Mouse (Mus musculus) hindbrain, postnatal 0 days (tissue): ENCODE data around the gene Slc6a16. TPM values are rescaled to one million over a fixed set of nuclear protein-coding genes. Genes with fewer than 3 reads are reported as not detected.
A peak's percentile ranks its signal among the peaks of the same experiment; 100 is the strongest.

Experiments
- ATAC-seq: fragments of 200-750 bp; cut with Nextera tagmentation; 2 replicates; pipeline ENCODE4 v1.8.0; 2017; ENCODE audit warnings: mild to moderate bottlenecking, moderate TSS enrichment, moderate library complexity
- DNase-seq: peaks from one replicate; pipeline ENCODE4 v3.0.0-alpha.2; 2015; ENCODE audit warnings: low spot score
- H3K27ac ChIP-seq: fragments of 300-500 bp; sonication (generic); 2 replicates; pipeline ENCODE4 v1.5.1; 2014; ENCODE audit warnings: mild to moderate bottlenecking
- H3K27me3 ChIP-seq: fragments of 300-500 bp; sonication (generic); 2 replicates; pipeline ENCODE4 v1.6.1; 2014; ENCODE audit warnings: low read length, mixed read lengths; ENCODE audit not compliant: insufficient read depth
- H3K36me3 ChIP-seq: fragments of 300-500 bp; sonication (generic); 2 replicates; pipeline ENCODE4 v1.6.1; 2014; ENCODE audit warnings: low read length, mixed read lengths; ENCODE audit not compliant: insufficient read depth
- H3K4me1 ChIP-seq: fragments of 300-500 bp; sonication (generic); 2 replicates; pipeline ENCODE4 v1.6.1; 2014; ENCODE audit warnings: antibody characterized with exemption, low read length, mixed read lengths; ENCODE audit not compliant: insufficient read depth
- H3K4me2 ChIP-seq: fragments of 300-500 bp; sonication (generic); 2 replicates; pipeline ENCODE4 v1.6.1; 2014; ENCODE audit warnings: low read depth, mild to moderate bottlenecking, low read length, moderate library complexity, mixed read lengths
- H3K4me3 ChIP-seq: fragments of 300-500 bp; sonication (generic); 2 replicates; pipeline ENCODE4 v1.5.1; 2014; ENCODE audit warnings: low read length
- H3K9ac ChIP-seq: fragments of 300-500 bp; sonication (generic); replicated peaks from 2 replicates; pipeline ENCODE4 v1.6.1; 2014; ENCODE audit warnings: mild to moderate bottlenecking, low read length, moderate library complexity, mixed read lengths
- H3K9me3 ChIP-seq: fragments of 300-500 bp; sonication (generic); 2 replicates; pipeline ENCODE4 v1.6.1; 2016; ENCODE audit warnings: low read length, mixed read lengths
- CTCF ChIP-seq: IDR thresholded peaks from 2 replicates; pipeline ENCODE4 v1.5.1; 2016; ENCODE audit warnings: antibody characterized with exemption, control low read depth, low read depth
- WGBS: fragments of 180-500 bp; shearing (Covaris S2); extraction: QIAGEN DNeasy Blood & Tissue Kit; methylation state at CpG from one replicate; pipeline ENCODE4 v1.1.7; 2014; 5-methylcytosine and 5-hydroxymethylcytosine counted together
- polyA plus RNA-seq: library from polyadenylated mRNA; unstranded; fragments of >200 nt; fragmentation: Nextera tagmentation; extraction: Ambion mirVana; gene quantifications from 2 replicates; pipeline ENCODE4 v1.2.1, GENCODE M21; 2015
- total RNA-seq: library from RNA; depleted of rRNA; stranded (reverse); fragments of >200 nt; gene quantifications from 2 replicates; pipeline ENCODE4 v1.2.3, GENCODE M21; 2014

Gene Slc6a16
- total and polyA plus RNA-seq, 2 experiments from 2014 or later, result 1.3 to 2.0 TPM

GRCm38 (mm10) chr7:45296626-45297025 is 55.7 kb downstream of the Slc6a16 start:
- Histone ChIP-seq H3K4me1 (no peaks in the 10 kb centered on the region; the same call in 1 of the 2 replicates), H3K4me3 (no peak overlapping the region), H3K9ac (no peak overlapping the region), H3K4me2 (no peak overlapping the region), H3K27ac (no peak overlapping the region), H3K9me3 (no peaks in the 10 kb centered on the region), H3K27me3 (no peaks in the 10 kb centered on the region), H3K36me3 (no peaks in the 10 kb centered on the region)
- TF ChIP-seq CTCF, result no peak
- 59% methylated on average over 1 of the region's 1 CpGs for WGBS
- ATAC-seq, result no peak
- no peak for DNase-seq

GRCm38 (mm10) chr7:45297563-45297962 is 56.7 kb downstream of the Slc6a16 start:
- Histone ChIP-seq H3K27me3 (no peaks in the 10 kb centered on the region), H3K4me3 (no peak overlapping the region), H3K36me3 (no peaks in the 10 kb centered on the region), H3K27ac (no peak overlapping the region), H3K4me1 (no peaks in the 10 kb centered on the region; the same call in 1 of the 2 replicates), H3K4me2 (no peak overlapping the region), H3K9me3 (no peaks in the 10 kb centered on the region), H3K9ac (no peak overlapping the region)
- no peak for ATAC-seq
- WGBS, result 63% methylated on average over 3 of the region's 3 CpGs
- DNase-seq, result no peak
- TF ChIP-seq CTCF, result no peak

GRCm38 (mm10) chr7:45299752-45300151 is 58.9 kb downstream of the Slc6a16 start:
- ATAC-seq, result peak; percentile 90
- H3K9ac ChIP-seq, result no peak overlapping the region

GRCm38 (mm10) chr7:45300270-45300669 is 59.4 kb downstream of the Slc6a16 start:
- H3K4me2 ChIP-seq, result 0 out of 2 replicates have a peak overlapping the region, but pooled peaks have one; percentile 21
- peak; percentile 81 for DNase-seq
- ATAC-seq, result no peak
- no peaks in the 10 kb centered on the region; the same call in 1 of the 2 replicates for H3K4me1 ChIP-seq
- 10% methylated on average over 6 of the region's 6 CpGs for WGBS
- no peak overlapping the region for H3K4me3 ChIP-seq
- peak; percentile 79 for TF ChIP-seq CTCF
- peak overlapping the region; percentile 15; the same call in 1 of the 2 replicates for H3K27ac ChIP-seq
- no peaks in the 10 kb centered on the region for H3K36me3 ChIP-seq
- no peaks in the 10 kb centered on the region for H3K27me3 ChIP-seq
- no peaks in the 10 kb centered on the region for H3K9me3 ChIP-seq
- H3K9ac ChIP-seq, result 0 out of 2 replicates have a peak overlapping the region, but pooled peaks have one; percentile 2

More at GRCm38 (mm10) chr7:45299752-45300151, 58.9 kb downstream of the Slc6a16 start:
- no peaks in the 10 kb centered on the region for H3K9me3 ChIP-seq
- H3K4me3 ChIP-seq, result no peak overlapping the region
- H3K27ac ChIP-seq, result no peak overlapping the region; the same call in 1 of the 2 replicates
- H3K4me1 ChIP-seq, result no peaks in the 10 kb centered on the region; the same call in 1 of the 2 replicates
- no peaks in the 10 kb centered on the region for H3K36me3 ChIP-seq
- DNase-seq, result peak; percentile 85
- no peaks in the 10 kb centered on the region for H3K27me3 ChIP-seq
- peak; percentile 87 for TF ChIP-seq CTCF
- no peak overlapping the region for H3K4me2 ChIP-seq
- 12% methylated on average over 5 of the region's 5 CpGs for WGBS

- Histone ChIP-seq H3K36me3 (no peaks in the 10 kb centered on the region), H3K9me3 (no peaks in the 10 kb centered on the region), H3K27me3 (no peaks in the 10 kb centered on the region), H3K4me2 (no peak overlapping the region), H3K27ac (no peak overlapping the region), H3K4me1 (no peaks in the 10 kb centered on the region; the same call in 1 of the 2 replicates), H3K4me3 (no peak overlapping the region), H3K9ac (no peak overlapping the region)
- DNase-seq (peak; percentile 80), ATAC-seq (no peak)
- WGBS, result 36% methylated on average over 8 of the region's 8 CpGs
- no peak for TF ChIP-seq CTCF
Observed at GRCm38 (mm10) chr7:45302626-45303025, 61.7 kb downstream of the Slc6a16 start.

GRCm38 (mm10) chr7:45304869-45305268 is 64.0 kb downstream of the Slc6a16 start:
- WGBS, result 20% methylated on average over 11 of the region's 13 CpGs
- peak overlapping the region; percentile 14; the same call in 1 of the 2 replicates for H3K4me3 ChIP-seq

GRCm38 (mm10) chr7:45305275-45305674 is 64.4 kb downstream of the Slc6a16 start:
- Histone ChIP-seq H3K36me3 (0 out of 2 replicates have a peak, but pooled peaks cover 5% of the 10 kb centered on the region), H3K9me3 (no peaks in the 10 kb centered on the region), H3K27me3 (no peaks in the 10 kb centered on the region), H3K27ac (no peak overlapping the region), H3K4me2 (peak overlapping the region; percentile 41), H3K9ac (no peak overlapping the region), H3K4me1 (no peaks in the 10 kb centered on the region; the same call in 1 of the 2 replicates), H3K4me3 (peak overlapping the region; percentile 14; the same call in 1 of the 2 replicates)
- DNase-seq, result peak; percentile 83
- 11% methylated on average over 17 of the region's 17 CpGs for WGBS
- TF ChIP-seq CTCF, result peak; percentile 92
- ATAC-seq, result peak; percentile 52

More at GRCm38 (mm10) chr7:45304869-45305268, 64.0 kb downstream of the Slc6a16 start:
- no peak for DNase-seq
- no peak for TF ChIP-seq CTCF
- no peak overlapping the region for H3K27ac ChIP-seq
- H3K27me3 ChIP-seq, result no peaks in the 10 kb centered on the region
- H3K4me2 ChIP-seq, result peak overlapping the region; percentile 41
- H3K36me3 ChIP-seq, result 0 out of 2 replicates have a peak, but pooled peaks cover 5% of the 10 kb centered on the region
- no peaks in the 10 kb centered on the region for H3K9me3 ChIP-seq
- peak; percentile 18; the same call in 1 of the 2 replicates for ATAC-seq
- peak overlapping the region; percentile 24 for H3K9ac ChIP-seq
- no peaks in the 10 kb centered on the region; the same call in 1 of the 2 replicates for H3K4me1 ChIP-seq
